Mouse (Mus musculus): ENCODE data around the gene Crtam.

Gene Crtam

DNA sequence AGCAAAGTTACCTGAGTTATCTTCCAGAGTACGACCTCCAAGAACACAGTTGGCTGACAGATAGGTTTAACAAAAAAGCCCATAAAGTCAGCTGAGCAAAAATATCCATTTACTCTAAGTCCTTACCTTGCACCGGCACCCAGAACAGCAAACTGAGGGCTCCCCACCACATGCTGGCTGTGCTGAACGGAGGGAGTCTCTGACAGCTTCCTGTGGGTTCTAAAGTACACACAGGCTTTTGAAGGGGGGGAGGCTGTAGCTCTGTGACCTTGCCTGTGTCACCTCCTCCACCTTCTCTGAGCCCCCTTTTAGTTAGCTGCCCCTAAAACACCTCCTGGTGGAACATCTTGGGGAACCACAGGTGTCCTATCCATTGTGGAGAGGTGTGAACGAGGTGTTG lies at the start of gene Crtam:
Crtam (minus strand) TSS at position 214 of the 400 bp plus-strand sequence.
- DNase-seq = no peak

DNA sequence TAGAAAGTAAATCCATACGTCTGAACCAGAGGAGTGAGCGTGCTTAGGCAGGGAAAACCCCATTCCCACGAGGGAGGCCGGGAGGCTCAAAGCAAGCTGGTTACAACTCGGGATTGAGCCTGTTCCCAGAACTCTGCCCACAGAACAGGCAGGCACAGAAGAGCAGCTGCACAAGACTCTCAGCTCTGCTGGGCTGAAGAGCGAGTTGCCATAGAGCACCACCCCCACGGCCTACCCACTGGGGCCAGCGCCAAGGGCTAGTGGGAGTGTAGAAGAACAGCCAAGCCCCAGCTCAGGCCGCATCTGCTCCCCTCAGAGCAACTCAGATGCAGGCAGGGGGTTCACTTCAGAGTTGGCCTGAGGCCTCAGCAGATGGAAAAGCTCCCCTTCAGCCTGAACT lies 49.7 kb upstream of the Crtam start:
- no peak for DNase-seq

DNA sequence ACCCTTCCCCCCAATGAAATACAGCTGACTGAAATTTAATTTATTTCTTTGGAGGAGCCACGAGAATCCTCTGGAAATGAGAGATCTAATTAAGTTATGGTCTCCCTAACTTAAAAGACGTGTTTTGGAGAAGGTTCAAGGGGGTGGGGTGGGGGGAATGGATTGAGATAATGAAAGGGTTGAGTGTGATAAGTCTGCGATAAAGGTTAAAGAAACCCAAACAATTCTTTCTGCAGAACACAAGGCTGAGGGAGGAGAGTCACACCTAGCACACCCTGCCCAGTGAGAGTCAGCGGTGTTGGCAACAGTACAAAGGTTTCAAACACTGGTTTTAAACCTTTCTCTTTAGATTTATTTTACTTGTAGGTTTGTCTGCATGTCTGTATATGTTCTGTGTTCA lies 49.0 kb upstream of the Crtam start:
- no peak for DNase-seq

DNA sequence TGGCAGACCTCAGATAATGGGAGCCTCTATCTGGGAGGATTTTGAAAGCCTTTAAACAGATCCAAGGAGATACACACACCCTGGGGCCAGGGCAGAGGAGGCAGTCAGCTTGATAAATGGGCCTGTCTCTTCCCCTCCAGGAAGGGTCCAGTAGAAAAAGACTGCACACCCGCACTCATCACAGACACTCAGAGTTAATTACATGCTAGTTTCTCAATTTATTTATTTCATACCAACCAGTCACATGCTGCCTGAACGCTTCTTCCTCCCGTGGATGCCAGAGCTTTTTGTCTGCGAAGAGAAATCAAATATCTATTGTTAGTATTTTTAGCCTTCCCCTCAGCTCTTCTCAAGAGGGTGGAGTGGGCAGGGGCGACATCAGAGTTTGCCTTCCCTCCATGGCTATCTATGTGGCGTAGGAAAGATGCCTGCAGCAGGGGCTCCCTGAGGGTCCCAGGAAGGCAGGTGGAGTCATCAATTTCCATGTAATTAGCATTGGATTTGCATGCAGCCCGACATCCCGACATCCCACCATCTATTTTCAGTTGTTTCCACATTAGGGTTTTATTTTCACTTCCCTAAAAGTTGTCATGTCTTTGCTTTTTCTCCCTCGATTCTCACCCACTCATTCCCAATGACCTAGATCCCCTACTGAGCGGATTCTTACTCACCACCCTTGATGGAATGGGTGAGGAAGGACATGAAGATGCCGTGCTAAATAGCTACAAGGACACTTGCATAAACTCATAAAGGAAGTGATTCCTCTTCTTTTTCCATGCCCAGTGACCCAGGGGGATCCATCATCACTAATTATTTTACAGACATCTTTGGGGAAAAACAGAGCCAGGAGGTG lies 46.9 kb upstream of the Crtam start:
- DNase-seq = no peak

DNA sequence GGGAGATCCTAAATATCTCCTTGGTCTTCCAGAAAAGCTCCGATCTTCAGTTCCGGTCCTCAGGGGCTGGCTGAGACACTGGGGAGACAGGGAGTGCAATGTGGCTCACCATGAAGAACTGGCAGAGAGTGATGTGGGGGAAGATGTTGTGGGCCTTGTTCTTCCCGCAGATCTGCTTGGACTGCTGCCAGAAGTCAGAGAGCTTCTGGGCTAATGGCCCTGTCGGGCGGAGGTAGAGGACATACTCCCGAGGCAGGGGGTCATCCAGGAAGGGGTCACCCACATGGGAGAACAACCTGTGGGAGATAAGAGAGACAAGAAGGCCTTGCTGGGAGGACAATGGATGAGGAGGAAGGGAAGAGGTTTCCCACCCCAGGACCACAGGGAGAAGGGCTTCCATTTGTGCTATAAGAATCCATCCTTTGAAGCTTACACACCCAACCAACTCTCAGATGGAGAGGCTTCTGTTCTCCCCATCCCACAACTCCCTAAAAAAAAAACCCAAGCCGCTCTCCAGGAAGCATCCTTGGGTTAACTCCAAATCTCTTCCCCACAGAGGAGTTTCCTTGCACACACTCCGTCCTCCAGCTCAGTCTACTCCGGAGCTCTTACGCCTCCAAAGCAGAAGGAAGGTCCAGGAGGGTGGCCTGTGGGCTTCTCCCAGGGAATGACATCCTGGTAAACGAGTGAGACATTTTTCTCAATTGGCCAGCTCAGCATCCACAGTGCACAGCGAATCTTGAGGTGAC lies 46.1 kb upstream of the Crtam start:
- no peak for DNase-seq

DNA sequence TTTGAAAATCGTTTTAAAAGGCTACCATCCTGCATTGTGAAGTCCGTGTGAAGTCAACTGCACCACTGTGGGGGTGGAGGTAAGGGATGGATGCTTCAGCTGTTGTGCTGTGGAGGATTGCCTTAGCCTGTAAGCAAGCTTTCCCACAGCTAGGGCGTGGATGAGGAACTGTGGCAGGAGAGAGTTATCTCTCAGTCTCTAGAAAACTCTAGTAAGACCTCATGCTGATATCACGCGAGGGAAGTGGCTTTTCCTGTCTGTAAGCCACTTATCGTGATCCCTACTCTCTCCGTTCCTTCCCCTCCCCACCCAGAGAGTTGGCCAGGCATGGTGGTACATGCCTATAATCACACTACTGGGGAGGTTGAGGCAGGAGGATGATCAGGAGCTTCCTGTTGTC lies 44.9 kb upstream of the Crtam start:
- DNase-seq = no peak

DNA sequence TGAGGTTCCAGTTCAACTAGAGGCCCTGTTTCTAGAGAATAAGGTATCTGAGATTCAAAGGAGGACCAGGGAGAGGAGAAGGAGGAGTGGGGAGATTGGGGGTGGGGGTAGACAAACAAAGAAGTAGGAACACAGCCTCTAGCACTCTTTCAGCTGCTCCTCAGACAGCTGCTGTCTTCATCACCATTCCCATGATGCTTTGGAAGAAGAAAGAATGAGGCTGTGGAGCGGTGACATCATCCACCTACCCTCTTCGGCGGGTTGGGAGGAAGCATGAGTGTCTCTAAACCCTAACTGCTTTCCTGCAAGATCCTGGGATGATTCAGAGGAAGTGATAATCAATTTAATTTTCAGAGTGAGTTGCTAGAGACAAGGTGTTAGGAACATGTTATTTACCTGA lies 44.4 kb upstream of the Crtam start:
- DNase-seq = no peak

DNA sequence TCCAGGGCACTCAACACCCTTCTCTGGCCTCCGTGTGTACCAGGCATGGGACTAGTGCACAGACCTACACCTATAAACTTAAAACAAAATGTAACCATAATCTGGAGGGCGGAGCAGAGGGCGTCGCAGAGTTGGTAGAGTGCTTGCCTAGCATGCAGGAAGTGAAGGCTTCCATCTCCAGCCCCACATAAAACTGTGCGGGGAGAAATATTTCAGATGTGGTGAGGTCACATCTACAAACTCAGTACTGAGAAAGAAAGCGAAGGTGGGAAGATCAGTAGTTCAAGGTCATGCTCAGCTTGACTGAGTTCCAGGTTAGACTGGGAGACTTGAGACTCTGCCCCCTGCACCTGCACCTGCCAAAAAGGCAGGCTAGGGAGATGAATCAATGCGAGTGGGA lies 43.8 kb upstream of the Crtam start:
- no peak for DNase-seq

DNA sequence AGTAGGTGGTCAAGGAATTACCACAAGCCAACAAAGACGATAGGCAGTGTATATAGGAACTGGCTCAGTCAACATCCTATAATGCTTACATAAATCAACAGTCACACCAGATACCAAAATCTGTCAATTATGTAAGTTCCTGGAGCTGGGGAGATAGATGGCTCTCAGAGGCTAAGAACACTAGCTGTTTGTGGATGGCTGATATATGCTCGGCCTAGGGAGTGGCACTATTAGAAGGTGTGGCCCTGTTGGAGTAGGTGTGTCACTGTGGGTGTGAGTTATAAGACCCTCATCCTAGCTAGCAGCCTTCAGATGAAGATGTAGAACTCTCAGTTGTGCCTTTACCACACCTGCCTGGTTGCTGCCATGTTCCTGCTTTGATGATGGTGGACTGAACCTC lies 43.2 kb upstream of the Crtam start:
- DNase-seq = no peak

DNA sequence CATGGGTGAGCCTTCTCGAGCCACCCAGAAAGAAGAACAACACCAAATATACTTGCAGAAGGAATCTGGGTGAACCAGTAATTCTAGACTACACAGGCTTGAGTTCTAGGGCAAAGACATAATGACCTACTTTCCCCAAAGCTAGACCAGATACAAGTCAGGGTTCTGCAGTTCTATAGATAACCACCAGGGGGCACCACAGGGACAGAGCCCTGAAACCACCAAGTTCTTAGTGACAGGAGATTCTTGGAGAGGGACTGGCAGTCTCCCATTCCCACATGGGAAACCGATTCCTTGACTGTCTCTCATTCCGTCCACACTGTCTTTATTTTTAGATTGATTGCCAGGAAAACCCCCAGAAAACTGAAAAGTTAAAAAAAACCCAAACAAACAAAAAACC lies 40.2 kb upstream of the Crtam start:
- peak; percentile 73 for DNase-seq

DNA sequence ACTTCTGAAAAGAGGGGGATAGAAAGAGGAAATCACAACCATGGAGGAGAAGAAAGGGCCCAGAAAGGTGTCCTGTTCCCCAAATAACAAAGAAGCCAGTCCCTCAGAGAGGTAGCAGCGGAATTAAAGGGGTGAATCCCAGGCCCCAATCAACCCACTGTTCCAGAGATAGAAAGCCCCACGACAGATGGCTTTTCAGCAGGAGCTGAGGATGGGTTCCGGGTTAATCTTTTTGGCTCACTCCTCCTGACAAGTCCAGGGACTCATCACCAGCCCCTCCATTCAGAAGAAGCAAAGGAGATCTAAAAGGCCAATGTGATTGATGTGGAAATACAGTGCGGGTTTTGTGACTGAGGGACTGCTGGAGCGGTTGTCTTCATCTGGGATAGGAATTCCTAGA lies 39.2 kb upstream of the Crtam start:
- no peak for DNase-seq

DNA sequence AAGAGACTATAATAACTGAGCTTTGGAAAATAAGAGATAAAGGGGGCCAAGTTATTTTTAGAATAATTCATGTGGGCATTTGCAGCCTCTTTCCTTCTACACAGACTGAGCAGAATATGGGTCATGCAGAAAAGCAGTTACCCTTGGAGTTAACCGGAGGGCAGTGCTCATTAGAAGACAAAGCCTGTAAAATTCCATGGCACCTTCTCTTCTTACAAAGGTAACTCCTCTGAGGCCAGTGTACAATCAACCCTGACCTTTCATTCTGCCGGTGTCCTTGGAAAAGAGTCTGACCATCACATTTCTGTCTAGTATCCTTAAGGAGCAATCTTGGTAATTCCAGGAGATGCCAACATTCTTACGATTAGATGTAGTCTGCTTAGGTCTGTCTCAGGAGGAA lies 37.0 kb upstream of the Crtam start:
- DNase-seq = no peak

DNA sequence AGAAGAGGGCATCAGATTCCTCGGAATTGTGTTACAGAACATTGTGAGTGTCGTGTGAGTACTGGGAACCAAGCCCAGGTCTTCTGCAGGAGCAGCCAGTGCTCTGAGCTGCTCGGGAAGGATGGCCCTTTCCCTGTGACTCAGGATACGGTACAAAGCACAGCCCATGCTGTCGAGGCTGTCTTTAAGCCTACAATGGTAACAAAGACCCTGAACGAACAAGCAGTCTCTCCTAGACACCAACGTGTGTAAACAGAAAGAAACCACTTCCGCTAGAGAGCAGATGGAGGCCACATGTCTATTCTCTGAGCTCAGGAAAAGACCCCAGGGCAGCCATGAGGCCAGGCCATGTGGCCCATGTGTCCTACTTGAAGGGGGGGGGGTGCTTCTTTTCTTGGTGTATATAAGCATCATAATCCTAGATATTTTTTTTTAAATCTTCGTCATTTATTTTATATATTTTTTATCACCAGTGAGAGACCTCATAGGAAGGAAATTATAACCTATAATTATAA lies 33.8 kb upstream of the Crtam start:
- DNase-seq = peak; percentile 33

DNA sequence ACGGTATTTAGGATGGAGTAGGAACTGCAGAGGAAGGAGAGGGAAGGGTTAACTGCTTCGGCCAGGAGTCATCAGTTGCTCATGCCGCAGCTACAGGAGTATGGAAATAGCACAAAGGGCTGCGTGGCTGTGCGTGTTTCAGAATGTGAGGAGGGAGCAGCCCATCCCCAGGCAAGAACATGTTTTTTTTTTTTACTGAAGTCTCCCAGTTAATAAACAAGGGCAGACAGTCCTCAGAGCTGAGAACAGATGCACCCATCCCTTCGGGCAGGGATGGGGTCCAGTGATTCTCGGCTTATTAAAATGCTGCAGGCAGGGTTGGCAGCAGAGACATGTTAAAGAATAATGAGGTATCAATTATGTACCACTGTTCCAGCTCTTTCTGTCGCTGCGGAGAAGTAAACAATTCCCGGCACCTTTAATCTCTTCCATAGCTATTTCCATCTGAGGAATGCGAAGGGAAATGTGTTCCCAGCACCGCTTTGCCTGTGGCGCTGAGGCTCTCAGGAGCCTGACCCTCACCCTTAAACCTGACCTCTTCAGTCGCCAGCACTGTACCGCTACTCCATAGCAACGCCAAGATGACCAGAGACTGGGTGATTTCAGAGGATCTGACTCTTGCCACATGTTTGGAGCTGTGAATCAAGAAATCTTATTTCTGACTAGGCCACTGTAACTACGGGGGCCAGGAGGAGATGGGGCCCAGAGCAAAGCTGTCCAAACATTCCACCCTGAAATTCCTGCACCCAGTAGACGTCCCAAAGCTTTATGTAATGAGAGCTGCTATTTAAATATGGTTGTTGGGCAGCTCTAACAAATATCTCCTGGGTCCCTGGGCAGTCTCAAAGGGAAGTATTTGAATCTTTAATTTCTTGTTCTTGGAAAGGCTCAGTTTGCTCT lies 27.4 kb upstream of the Crtam start:
- peak; percentile 46 for DNase-seq

DNA sequence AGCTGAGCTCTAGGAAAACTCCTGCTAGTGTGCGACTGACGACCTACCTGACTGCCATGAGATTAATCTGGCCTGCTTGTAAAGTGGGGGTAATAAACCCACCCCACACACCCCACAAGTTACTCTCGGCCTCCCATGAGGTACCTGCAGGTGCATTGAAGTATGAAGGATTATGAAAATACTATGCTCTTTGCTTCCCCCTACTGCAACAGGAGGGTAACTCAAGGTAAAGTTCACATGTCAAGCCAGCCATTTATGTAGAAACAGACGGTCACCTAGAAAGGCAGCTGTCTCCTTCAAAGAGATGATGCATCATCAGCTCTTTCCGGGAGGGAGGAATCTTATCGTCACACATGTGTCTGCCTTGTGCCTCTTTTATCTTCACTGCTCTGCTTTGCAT lies 25.4 kb upstream of the Crtam start:
- no peak for DNase-seq

DNA sequence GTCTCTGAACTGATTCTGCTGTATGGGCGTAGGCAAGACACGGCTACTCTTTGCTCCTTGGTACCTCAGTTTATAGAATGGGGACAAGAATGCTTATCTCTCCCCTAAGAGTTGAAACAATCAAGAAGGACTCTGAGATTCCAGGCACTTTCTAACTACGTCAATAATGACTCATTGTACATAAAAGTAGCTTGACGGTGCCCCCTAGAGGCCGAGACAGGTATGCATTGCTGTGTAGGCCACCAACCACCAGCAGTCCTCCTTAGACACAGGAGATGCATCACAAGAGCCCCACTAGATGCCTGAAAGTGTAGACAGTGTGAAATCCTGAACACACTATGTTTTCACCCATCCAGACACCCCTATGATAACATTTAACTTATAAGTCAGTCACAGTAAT lies 24.0 kb upstream of the Crtam start:
- peak; percentile 76 for DNase-seq

DNA sequence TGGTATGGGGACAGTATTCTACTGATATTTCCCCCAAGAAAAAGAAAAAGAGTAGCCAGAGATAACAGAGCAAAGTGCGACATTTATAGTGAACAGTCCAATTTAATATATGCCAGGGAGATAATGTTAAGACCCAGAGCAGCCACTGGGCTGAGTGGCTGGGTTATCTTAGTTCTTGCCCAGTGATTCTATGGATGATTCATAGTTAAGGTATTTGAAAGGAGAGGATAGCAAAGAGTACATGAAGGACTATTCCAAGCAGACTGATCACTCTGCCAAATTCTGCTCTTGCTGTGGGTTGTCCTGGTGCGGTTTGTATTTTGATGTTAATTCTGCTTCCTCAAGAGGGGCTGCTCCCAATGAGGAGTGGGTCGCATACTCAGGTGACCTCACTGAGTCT lies 17.3 kb upstream of the Crtam start:
- no peak for DNase-seq

DNA sequence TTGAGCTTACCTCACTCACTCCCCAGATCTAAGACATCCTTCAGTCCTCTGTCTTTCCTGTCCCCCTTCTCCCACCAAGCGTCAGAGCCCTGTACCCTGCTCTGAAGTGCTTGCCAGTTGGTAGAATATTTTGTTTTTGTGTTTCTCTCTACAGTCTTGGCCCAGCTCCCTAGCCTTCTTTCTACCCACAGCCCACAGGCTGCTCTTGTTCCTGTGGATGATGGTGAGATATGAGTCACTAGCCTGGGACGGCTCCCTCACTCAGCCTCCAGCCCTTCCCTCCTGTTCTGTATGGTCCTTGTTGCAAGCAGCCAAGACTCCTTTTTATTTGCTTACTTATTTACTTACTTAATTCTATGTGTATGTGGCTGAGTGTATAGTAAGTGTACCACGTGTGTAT lies 16.1 kb upstream of the Crtam start:
- no peak for DNase-seq

DNA sequence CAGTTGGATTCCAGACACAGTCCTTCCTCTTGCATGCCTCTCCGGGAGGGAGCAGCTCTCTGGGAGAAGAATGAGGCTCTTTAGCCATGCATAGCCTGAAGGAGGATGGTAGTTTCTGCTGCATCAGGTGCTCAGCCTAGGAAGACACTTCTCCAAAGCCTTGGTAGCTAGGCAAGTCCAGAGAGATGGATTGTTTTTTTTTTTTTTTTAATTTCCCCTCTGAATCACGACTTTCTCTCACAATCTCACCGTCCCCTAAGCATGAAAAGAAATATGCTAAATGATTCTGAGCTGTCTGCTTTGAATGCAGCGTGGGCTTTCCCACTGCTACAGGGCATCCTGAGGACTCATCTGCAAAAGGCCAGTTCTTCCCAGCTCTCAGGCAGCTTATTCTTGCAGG lies 10.1 kb upstream of the Crtam start:
- DNase-seq = no peak

DNA sequence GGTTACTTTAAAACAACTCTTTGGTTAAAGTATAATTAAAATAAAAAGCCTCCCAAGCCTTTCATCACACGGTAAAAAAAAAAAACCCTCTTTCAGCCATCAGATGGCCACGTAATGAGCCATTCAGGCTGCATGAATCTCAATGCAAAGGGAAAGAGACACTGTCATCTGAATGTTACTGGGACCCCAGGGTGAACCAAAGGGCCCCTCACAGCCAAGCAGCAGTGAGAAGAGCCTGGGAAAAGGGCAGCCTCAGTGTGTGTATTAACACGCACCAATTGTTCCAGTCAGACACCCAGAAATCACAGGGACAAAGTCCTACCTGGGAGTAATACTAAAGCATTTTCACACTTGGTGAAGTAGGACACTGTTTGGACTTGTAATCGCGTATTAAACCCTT lies 8.0 kb upstream of the Crtam start:
- no peak for DNase-seq

DNA sequence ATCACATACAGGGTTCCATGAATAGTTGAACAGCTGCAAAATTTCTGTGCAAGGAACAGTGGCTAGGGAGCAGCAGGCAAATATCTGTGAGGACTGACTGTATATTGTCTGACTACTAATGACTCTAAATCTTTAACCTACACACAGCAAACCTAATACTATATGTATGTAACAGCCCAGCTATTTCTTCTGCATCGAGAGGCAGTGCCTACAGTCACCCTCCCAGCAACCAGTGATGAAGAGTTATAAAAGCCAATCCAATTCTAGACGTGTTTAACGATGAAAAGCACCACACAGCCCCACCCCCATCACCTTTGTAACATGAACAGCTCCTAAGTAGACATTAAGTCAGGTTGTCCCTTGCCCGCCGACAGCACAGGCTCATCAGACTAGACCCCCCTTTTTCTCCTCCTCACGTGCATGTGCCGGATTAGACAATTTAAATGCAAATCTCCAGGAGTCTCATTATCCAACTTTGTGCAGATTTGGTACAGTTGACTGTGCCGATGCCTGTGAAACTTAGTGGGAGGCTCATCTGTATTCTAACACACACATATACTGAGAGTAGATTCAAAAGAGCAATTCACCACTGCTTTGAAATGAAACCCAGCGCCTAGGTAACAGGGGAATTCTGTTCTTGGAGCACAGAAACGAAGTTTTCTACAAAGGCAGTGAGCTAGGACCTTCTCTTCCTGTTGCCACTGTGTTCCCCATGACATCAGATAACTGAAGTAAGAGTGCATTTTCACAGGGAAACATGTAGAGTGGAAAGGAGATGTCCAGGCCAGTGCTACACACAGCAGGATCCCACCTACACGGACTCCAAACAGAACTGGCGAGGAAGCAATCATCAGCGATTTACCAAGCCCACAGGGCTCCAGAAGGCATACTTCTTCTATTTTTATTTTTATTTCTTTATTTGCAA lies 7.3 kb upstream of the Crtam start:
- DNase-seq = peak; percentile 55

DNA sequence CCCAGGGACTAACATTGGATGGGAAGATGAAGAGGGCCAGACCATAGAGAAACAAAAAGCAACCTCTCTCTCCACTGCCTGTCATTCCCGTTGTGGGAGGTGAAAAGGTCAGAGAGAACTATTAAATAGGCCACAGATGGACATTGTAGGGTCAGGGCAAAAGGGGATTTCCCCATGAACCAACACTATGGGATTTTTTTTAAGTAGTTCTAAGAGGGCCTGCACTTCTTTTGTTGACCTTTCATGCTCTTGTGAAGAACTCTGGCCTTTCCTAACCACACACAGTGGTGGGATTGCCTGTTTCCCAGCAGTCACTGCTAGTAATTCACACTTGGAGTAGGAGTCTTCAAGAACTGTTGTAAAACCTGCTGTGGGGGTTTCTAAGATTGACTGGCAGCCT lies 3.4 kb upstream of the Crtam start:
- no peak for DNase-seq
